Mouse (Mus musculus): ENCODE results near the gene Spg21.

- TF ChIP-seq POLR2A (IDR thresholded peaks at IDR 0.05; ENCODE audit: low read depth, low read length) (no peak), CTCF (IDR thresholded peaks at IDR 0.05; ENCODE audit: borderline replicate concordance, insufficient read depth, low read length) (no peak)
These were observed 73.4 kb downstream of the Spg21 start for GRCm38 (mm10) chr9:65534111-65534510.
